Mouse (Mus musculus) adipose tissue, adult 10 weeks (tissue): ENCODE data around the gene Tdrkh. TPM values are rescaled to one million over a fixed set of nuclear protein-coding genes. Genes with fewer than 3 reads are reported as not detected.

Experiments used
- polyA plus RNA-seq: library from polyadenylated mRNA; stranded (reverse); fragments of 350-450 nt; fragmentation: Illumina TruSeq; extraction: RNeasy Lipid Tissue Mini Kit (QIAGEN cat#74804); gene quantifications from one replicate; pipeline ENCODE4 v1.2.3, GENCODE M21; 2014; ENCODE audit warnings: low read depth, low replicate concordance

Tdrkh gene
- polyA plus RNA-seq: 12.5 TPM

GRCm38 (mm10) chr3:94413031-94413679, at the start of gene Tdrkh:
Gene Tdrkh (plus strand): TSS chr3:94413273.

DNA sequence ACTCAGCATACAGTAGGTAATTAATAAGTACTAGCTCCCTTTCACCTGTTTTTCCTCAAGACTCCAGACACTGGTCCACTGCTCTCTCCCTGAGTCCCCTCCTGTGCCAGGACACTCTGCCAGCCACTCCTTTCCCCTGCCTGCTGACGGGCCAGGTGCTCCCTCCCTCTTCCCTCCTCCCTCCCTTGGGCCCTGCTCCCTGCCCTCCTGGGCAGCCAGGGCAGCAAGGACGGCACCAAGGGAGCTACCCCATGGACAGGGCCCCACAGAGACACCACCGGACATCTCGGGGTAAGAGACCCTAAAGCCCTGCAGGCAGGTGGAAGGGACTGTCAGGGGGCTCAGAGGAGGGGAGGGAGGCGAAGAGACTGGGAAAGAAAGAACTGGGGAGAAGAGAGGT, 40.4 kb upstream of the Tdrkh start, which contains the start of gene Rorc:
Gene Rorc, plus strand, starts transcription at position 154 of the 400 bp plus-strand sequence.

DNA sequence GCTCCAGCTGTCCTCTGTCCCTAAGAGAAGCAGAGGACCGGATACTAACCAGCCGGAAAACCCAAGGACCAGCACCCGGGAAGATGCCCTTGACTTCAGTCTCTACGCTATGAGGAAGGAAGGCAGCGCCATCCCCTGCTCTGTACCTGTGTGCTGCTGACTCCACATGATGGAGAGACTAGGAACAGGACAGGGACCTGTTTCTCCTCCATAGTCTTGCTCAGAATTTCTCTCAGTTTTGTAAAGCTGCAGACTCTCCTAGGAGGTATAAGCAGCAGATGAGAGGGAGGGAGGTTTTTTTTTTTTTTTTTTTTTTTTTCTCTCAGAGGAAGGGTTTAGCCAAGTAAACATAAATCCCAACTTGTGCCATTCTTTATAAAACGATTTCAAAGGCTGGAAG, 14.9 kb upstream of the Tdrkh start, which contains the start of gene Lingo4:
Gene Lingo4, plus strand, starts transcription at position 301 of the 400 bp plus-strand sequence.

DNA sequence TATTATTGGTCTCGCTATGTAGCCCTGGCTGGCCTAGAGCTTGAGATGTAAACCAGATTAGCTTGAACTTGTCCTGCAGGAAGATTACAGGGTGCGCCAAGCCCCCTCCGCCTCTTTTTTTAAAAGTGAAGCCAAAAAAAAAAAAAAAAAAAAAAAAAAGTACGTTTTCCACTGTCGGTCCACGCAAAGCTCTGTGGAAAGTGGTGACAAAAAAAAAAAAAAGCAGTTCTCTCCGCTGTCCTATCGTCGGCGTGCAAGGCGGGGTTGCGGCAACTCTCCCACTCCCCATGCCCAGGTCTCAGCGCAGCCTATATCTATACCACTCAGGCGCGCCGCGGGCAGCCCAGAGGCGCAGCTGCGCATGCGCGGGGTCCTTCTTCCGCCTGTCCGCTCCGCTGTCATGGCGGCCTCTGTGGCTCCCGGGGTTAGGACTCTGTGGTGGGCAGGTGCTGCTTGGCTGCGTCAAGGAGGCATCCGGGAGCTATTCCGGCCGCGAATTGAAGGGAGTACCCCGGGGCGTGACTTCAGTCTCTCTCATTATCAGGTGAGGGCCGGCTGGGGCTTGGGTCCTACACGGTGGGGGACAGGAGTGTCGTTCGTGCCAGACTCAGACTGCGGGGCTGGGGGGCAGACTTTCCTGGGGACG, 30.0 kb downstream of the Tdrkh start, which contains the start of gene Mrpl9:
Gene Mrpl9, plus strand, starts transcription at position 368 of the 646 bp plus-strand sequence.

DNA sequence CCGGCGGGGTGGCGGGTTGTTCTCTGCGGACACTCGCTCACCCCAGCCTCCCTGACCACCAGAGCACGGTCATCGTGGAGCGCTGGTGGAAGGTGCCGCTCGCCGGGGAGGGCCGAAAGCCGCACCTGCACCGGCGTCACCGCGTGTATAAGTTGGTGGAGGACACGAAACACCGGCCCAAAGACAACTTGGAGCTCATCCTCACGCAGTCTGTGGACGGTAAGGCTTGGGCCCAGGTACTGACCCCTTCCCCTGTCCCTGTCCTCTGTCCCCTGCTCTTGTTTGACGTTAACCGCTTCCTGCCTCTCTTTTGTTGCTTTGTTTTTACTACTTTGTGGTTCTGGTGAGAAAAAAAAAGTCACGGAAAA, 30.5 kb downstream of the Tdrkh start, which contains the start of gene Oaz3:
Gene Oaz3, minus strand, starts transcription at position 319 of the 368 bp plus-strand sequence.

DNA sequence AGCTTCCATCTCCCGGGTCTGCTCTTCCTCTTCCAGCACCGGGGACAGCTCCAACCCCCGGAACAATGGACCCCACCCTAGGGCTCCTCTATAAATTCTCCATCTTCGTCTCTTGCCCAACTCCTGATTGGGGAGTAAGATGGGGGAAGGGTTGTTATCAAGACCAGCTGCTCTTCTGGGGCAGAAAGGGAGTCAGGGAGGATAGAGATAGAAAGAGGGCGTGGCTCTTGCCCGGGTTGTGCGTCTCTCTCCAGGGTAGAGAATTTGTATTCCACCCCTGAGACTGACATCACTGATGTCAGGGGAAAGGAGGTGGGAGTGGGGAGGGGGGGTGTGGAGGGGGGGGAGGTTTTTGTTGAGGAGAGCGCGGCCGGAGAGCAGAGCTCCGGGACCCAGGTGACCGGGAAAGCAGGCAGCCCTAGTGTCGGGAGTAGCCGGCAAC, 64.9 kb downstream of the Tdrkh start, which contains the start of gene Celf3:
Gene Celf3, plus strand, starts transcription at position 315 of the 442 bp plus-strand sequence.

GRCm38 (mm10) chr3:94480291-94480884, 67.3 kb downstream of the Tdrkh start, which contains the start of gene Riiad1:
Gene Riiad1 (minus strand): TSS chr3:94480341.

Other genes starting within 250 kb of the Tdrkh start
- not detected for gene Gm10696, start 235.1 kb upstream of the Tdrkh start, polyA plus RNA-seq
- not detected for gene Gm5286, start 216.6 kb upstream of the Tdrkh start, polyA plus RNA-seq
- not detected for gene Gm4778, start 149.2 kb upstream of the Tdrkh start, polyA plus RNA-seq
- gene Them4, start 103.2 kb upstream of the Tdrkh start, polyA plus RNA-seq: 17.6 TPM
- not detected for gene Them5, start 71.2 kb upstream of the Tdrkh start, polyA plus RNA-seq
- 0.50 TPM for gene C2cd4d, start 50.8 kb upstream of the Tdrkh start, polyA plus RNA-seq
- gene Rorc, start 40.5 kb upstream of the Tdrkh start, polyA plus RNA-seq: 22.9 TPM
- gene Lingo4, start 14.8 kb upstream of the Tdrkh start, polyA plus RNA-seq: 0.15 TPM
- gene Mrpl9, start 30.0 kb downstream of the Tdrkh start, polyA plus RNA-seq: 50.4 TPM
- gene Oaz3, start 30.6 kb downstream of the Tdrkh start, polyA plus RNA-seq: 92.2 TPM
- gene Celf3, start 65.0 kb downstream of the Tdrkh start, polyA plus RNA-seq: 1.2 TPM
- gene Riiad1, start 67.1 kb downstream of the Tdrkh start, polyA plus RNA-seq: 6.2 TPM
- gene Snx27, start 169.4 kb downstream of the Tdrkh start, polyA plus RNA-seq: 17.9 TPM
- not detected for gene Gm10972, start 229.8 kb downstream of the Tdrkh start, polyA plus RNA-seq
- gene Tuft1, start 245.6 kb downstream of the Tdrkh start, polyA plus RNA-seq: 13.2 TPM